Mouse (Mus musculus): ENCODE data around the gene Olfr921.

The Olfr921 gene

GRCm38 (mm10) chr9:38772768-38773167, at the start of gene Olfr921:
Gene Olfr921 (plus strand): TSS chr9:38773068.
- no peak for DNase-seq

GRCm38 (mm10) chr9:38724044-38724443, 48.8 kb upstream of the Olfr921 start:
- DNase-seq = no peak

GRCm38 (mm10) chr9:38728218-38728617, 44.6 kb upstream of the Olfr921 start:
- no peak for DNase-seq

GRCm38 (mm10) chr9:38741408-38741807, 31.5 kb upstream of the Olfr921 start:
- no peak for DNase-seq

GRCm38 (mm10) chr9:38744619-38745315, 28.1 kb upstream of the Olfr921 start:
- no peak for DNase-seq

GRCm38 (mm10) chr9:38751999-38752398, 20.9 kb upstream of the Olfr921 start, which contains the start of gene Olfr920:
Gene Olfr920 (plus strand): TSS chr9:38752299.
- DNase-seq = no peak

- DNase-seq = no peak
Measured at GRCm38 (mm10) chr9:38792689-38793088, 19.8 kb downstream of the Olfr921 start.

- DNase-seq = peak; percentile 4
Measured at GRCm38 (mm10) chr9:38805696-38806095, 32.8 kb downstream of the Olfr921 start.

- no peak for DNase-seq
Measured at GRCm38 (mm10) chr9:38814314-38814713, 41.4 kb downstream of the Olfr921 start, which contains the start of gene Olfr922. Gene Olfr922 (plus strand): TSS chr9:38814614.

GRCm38 (mm10) chr9:38815458-38815986, 42.7 kb downstream of the Olfr921 start:
- no peak for DNase-seq

- no peak for DNase-seq
Measured at GRCm38 (mm10) chr9:38826245-38826644, 53.4 kb downstream of the Olfr921 start, which contains the start of gene Olfr923. Gene Olfr923 (plus strand): TSS chr9:38826545.

Measured in right cerebral cortex, adult 18-20 months (tissue).